Mouse (Mus musculus): ENCODE measurements around the gene Nlgn1. TPM values are rescaled to one million over a fixed set of nuclear protein-coding genes. Genes with fewer than 3 reads are reported as not detected.

The Nlgn1 gene
- polyA plus RNA-seq, 1 experiment from 2014 or later: not detected

DNA sequence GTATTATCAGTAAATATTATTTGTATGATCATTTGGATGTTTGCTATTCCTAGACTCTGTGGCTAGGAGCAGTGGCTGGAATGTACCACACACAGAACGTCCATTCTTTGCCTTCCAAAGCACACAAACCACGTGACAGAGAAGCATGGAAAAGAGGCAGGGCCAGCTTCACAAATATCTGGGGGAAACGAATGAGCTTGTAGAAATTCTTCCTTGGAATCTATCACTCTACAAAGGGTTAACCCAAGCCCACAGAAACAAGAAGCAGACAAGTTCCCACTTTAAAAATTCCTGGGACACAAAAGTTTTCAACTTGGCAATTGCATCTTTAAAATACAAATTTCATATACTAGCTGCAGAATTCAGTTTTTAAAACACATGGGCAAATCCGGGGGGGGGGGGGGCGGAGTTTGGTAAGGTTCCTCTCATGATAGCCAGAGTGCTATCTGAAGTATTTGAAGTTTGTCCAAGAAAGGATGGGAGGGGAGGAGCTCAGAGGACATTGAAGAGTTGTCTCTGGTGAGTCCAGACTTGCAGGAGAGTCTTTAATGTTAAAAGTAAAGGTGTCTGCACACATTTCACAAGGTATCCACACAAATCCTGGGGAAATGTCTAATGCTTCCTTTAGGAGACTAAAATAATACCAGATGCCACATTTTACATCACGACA lies 180.8 kb downstream of the Nlgn1 start:
- ATAC-seq: no peak
- H3K4me2 ChIP-seq (ENCODE audit: low read depth, low read length): no peak overlapping the region
- H3K9ac ChIP-seq (replicated peaks): no peak overlapping the region
- H3K4me3 ChIP-seq (ENCODE audit: low read depth, low read length): no peak overlapping the region
- H3K27me3 ChIP-seq (ENCODE audit: insufficient read depth, low read length): peaks cover 11% of the 10 kb centered on the region; the same call in 1 of the 2 replicates
- H3K27ac ChIP-seq (ENCODE audit: low read depth): no peak overlapping the region
- DNase-seq: no peak
- TF ChIP-seq EP300 (IDR thresholded peaks at IDR 0.05; ENCODE audit: low read depth) (no peak), CTCF (IDR thresholded peaks at IDR 0.05; ENCODE audit: low read depth) (no peak)
- WGBS (ENCODE audit: insufficient replicate concordance): 39% methylated on average over 6 of the region's 6 CpGs
- no peaks in the 10 kb centered on the region for H3K9me3 ChIP-seq (ENCODE audit: low read length)
- H3K4me1 ChIP-seq (ENCODE audit: insufficient read depth): no peaks in the 10 kb centered on the region; the same call in 1 of the 2 replicates
- H3K36me3 ChIP-seq (replicated peaks; ENCODE audit: insufficient read depth, low read length): no peaks in the 10 kb centered on the region

- Histone ChIP-seq H3K4me2 (ENCODE audit: low read depth, low read length) (no peak overlapping the region), H3K27ac (ENCODE audit: low read depth) (no peak overlapping the region)
These were observed 186.1 kb downstream of the Nlgn1 start for GRCm38 (mm10) chr3:26146174-26146573.

GRCm38 (mm10) chr3:26145441-26145840 lies 186.8 kb downstream of the Nlgn1 start:
- ATAC-seq (no peak), DNase-seq (no peak)
- Histone ChIP-seq H3K4me1 (ENCODE audit: insufficient read depth) (no peaks in the 10 kb centered on the region), H3K4me3 (ENCODE audit: low read depth, low read length) (no peak overlapping the region), H3K36me3 (replicated peaks; ENCODE audit: insufficient read depth, low read length) (no peaks in the 10 kb centered on the region), H3K9ac (replicated peaks) (no peak overlapping the region), H3K9me3 (ENCODE audit: low read length) (no peaks in the 10 kb centered on the region), H3K4me2 (ENCODE audit: low read depth, low read length) (no peak overlapping the region), H3K27me3 (ENCODE audit: insufficient read depth, low read length) (no peaks in the 10 kb centered on the region), H3K27ac (ENCODE audit: low read depth) (no peak overlapping the region)
- no peak for TF ChIP-seq EP300 (IDR thresholded peaks at IDR 0.05; ENCODE audit: low read depth)
- no peak for TF ChIP-seq CTCF (IDR thresholded peaks at IDR 0.05; ENCODE audit: low read depth)
- WGBS (ENCODE audit: insufficient replicate concordance): 70% methylated on average over 5 of the region's 5 CpGs

More at GRCm38 (mm10) chr3:26146174-26146573, 186.1 kb downstream of the Nlgn1 start:
- Histone ChIP-seq H3K9ac (replicated peaks) (no peak overlapping the region), H3K4me3 (ENCODE audit: low read depth, low read length) (no peak overlapping the region), H3K9me3 (ENCODE audit: low read length) (no peaks in the 10 kb centered on the region), H3K36me3 (replicated peaks; ENCODE audit: insufficient read depth, low read length) (no peaks in the 10 kb centered on the region), H3K4me1 (ENCODE audit: insufficient read depth) (no peaks in the 10 kb centered on the region), H3K27me3 (ENCODE audit: insufficient read depth, low read length) (no peaks in the 10 kb centered on the region)
- no peak for DNase-seq
- 62% methylated on average over 3 of the region's 3 CpGs for WGBS (ENCODE audit: insufficient replicate concordance)
- no peak for ATAC-seq
- TF ChIP-seq EP300 (IDR thresholded peaks at IDR 0.05; ENCODE audit: low read depth): no peak
- no peak for TF ChIP-seq CTCF (IDR thresholded peaks at IDR 0.05; ENCODE audit: low read depth)

DNA sequence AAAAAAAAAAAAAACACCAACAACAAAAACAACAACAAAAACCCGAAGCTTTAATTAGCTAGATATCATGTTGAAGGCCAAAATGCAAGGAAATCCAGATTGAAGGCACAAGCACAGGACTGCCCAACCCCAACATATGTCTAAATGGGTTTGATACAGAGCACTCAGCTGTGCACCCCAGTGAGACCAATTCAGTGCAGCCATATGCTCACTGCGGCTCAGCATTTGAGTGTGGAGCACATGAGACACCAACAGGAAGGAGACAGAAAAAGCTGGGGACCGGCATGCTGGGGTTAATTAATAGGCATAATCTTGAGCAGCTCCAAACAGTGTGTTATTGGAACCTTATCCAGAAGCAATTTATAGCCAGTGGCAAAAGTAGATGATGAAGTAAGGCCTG lies 190.7 kb downstream of the Nlgn1 start:
- ATAC-seq: no peak
- H3K9ac ChIP-seq (replicated peaks): no peak overlapping the region
- no peak overlapping the region for H3K4me2 ChIP-seq (ENCODE audit: low read depth, low read length)
- H3K9me3 ChIP-seq (ENCODE audit: low read length): no peaks in the 10 kb centered on the region
- no peaks in the 10 kb centered on the region for H3K36me3 ChIP-seq (replicated peaks; ENCODE audit: insufficient read depth, low read length)
- H3K4me3 ChIP-seq (ENCODE audit: low read depth, low read length): no peak overlapping the region
- H3K4me1 ChIP-seq (ENCODE audit: insufficient read depth): no peaks in the 10 kb centered on the region
- no peak overlapping the region for H3K27ac ChIP-seq (ENCODE audit: low read depth)
- no peaks in the 10 kb centered on the region for H3K27me3 ChIP-seq (ENCODE audit: insufficient read depth, low read length)
- no peak for TF ChIP-seq CTCF (IDR thresholded peaks at IDR 0.05; ENCODE audit: low read depth)
- no peak for TF ChIP-seq EP300 (IDR thresholded peaks at IDR 0.05; ENCODE audit: low read depth)
- WGBS (ENCODE audit: insufficient replicate concordance): 72% methylated on average over 3 of the region's 3 CpGs
- DNase-seq: no peak

DNA sequence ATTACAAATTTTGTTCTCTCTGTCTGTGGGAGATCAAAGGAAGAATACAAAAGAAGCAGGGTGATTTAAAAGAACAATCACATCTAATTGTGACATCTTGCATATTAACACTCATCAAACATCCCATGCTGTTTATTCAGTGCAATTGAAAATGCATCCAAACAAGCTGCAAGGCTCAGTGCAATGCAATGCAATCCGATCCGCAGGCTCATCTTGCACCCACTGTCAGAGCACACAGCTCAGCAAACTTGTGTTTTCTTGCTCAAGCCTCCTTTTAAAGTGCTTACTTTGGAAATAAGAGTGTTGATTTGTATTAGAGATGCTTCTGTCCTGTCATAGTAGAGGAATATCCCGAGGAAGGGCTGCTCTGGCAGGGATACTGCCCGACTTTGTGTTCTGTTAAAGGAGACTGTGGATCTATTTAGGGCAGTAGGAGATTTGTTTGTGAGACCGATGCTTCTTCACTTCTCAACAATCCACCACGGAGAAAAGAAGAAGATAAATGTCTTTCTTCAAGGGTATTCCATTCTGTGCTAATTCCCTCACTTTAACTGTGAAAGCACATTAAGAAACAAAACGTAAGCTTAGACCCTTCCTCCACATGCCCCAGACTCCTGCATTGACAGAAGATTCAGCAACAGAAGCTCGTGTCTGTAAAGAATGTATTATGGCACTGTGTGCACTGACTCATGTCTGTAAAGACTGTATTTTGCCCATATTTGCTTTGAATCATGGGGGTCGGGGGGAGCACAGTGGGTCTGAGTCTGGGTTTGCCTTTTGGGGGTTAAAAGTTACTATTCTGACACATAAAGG lies 197.2 kb downstream of the Nlgn1 start:
- H3K4me1 ChIP-seq (ENCODE audit: insufficient read depth): no peaks in the 10 kb centered on the region
- WGBS (ENCODE audit: insufficient replicate concordance): 42% methylated on average over 9 of the region's 9 CpGs
- DNase-seq (no peak), ATAC-seq (no peak)
- no peaks in the 10 kb centered on the region for H3K9me3 ChIP-seq (ENCODE audit: low read length)
- H3K27ac ChIP-seq (ENCODE audit: low read depth): no peak overlapping the region
- no peak overlapping the region for H3K9ac ChIP-seq (replicated peaks)
- H3K27me3 ChIP-seq (ENCODE audit: insufficient read depth, low read length): no peaks in the 10 kb centered on the region
- no peaks in the 10 kb centered on the region for H3K36me3 ChIP-seq (replicated peaks; ENCODE audit: insufficient read depth, low read length)
- no peak overlapping the region for H3K4me3 ChIP-seq (ENCODE audit: low read depth, low read length)
- TF ChIP-seq CTCF (IDR thresholded peaks at IDR 0.05; ENCODE audit: low read depth) (no peak), EP300 (IDR thresholded peaks at IDR 0.05; ENCODE audit: low read depth) (no peak)
- H3K4me2 ChIP-seq (ENCODE audit: low read depth, low read length): no peak overlapping the region

- Histone ChIP-seq H3K27ac (ENCODE audit: low read depth) (no peak overlapping the region), H3K27me3 (ENCODE audit: insufficient read depth, low read length) (no peaks in the 10 kb centered on the region), H3K36me3 (replicated peaks; ENCODE audit: insufficient read depth, low read length) (no peaks in the 10 kb centered on the region), H3K9ac (replicated peaks) (no peak overlapping the region), H3K4me1 (ENCODE audit: insufficient read depth) (no peaks in the 10 kb centered on the region), H3K9me3 (ENCODE audit: low read length) (no peaks in the 10 kb centered on the region), H3K4me2 (ENCODE audit: low read depth, low read length) (no peak overlapping the region), H3K4me3 (ENCODE audit: low read depth, low read length) (no peak overlapping the region)
- WGBS (ENCODE audit: insufficient replicate concordance): 65% methylated on average over 2 of the region's 2 CpGs
- ATAC-seq (no peak), DNase-seq (no peak)
- TF ChIP-seq CTCF (IDR thresholded peaks at IDR 0.05; ENCODE audit: low read depth): no peak
- TF ChIP-seq EP300 (IDR thresholded peaks at IDR 0.05; ENCODE audit: low read depth): no peak
These were observed 201.3 kb downstream of the Nlgn1 start for GRCm38 (mm10) chr3:26130919-26131318.
